In the genomic region with DNA sequence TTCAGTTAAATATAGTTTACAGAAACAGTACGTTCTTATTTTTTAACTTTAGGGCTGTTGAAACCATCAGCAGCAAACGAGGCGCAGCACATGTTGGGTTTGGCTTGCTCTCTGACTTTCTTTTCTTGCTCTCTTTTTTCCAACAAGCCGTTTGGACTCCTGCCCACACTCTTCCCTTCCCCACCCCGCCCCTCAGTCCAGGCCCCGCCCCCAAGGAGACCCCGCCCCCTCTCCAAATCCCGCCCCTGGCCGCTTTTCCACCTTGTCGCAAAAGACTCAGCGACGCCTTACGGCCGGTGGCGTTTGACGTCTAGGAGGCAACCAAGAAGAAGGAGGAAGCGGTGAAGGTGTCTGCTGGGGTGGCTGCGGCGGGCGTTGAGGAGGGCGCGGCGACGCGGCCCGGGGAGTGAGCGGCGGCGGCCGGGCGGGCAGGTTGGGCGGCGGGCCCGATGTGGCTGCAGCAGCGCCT, we compare ENCODE assay signal across 8 mouse cellular contexts. TPM values are rescaled to one million over a fixed set of nuclear protein-coding genes. Genes with fewer than 3 reads are reported as not detected.
DNase-seq lines count a peak whose midpoint lies in the region; ATAC-seq lines count a peak whose summit lies in the region.

Gene 2510039O18Rik, plus strand, starts transcription at position 320 of the 469 bp plus-strand sequence.

- peak within 1 kb of the TSS; percentile 97 for H3K9ac ChIP-seq in hindbrain, embryonic 12.5 days

- H3K4me2 ChIP-seq in hindbrain, embryonic 12.5 days (replicated peaks) = peak within 1 kb of the TSS; percentile 100

- H3K27ac ChIP-seq in hindbrain, embryonic 12.5 days = peak within 1 kb of the TSS; percentile 79

- peak; percentile 46 for ATAC-seq in hindbrain, embryonic 12.5 days (ENCODE audit: low FRiP score)

- DNase-seq in NIH3T3 (ENCODE audit: low read depth) = peak; percentile 95
- DNase-seq in cerebellum, postnatal 10 days = peak; percentile 91 to 94
- DNase-seq in frontal cortex, postnatal 10 days (ENCODE audit: low spot score in 2 of 2) = peak; percentile 73 to 85
- peak; percentile 77 to 89 for DNase-seq in layer of hippocampus, postnatal 14 days (ENCODE audit: low spot score in 2 of 2)
- peak; percentile 89 for DNase-seq in lung, postnatal 25 days (ENCODE audit: low spot score)
- DNase-seq in retina, embryonic 14.5 days (ENCODE audit: low spot score) = peak; percentile 87
- DNase-seq in thymus, postnatal 4 days = peak; percentile 91

- peaks cover 26% of the 10 kb centered on the region for H3K36me3 ChIP-seq in hindbrain, embryonic 12.5 days

- no peaks in the 10 kb centered on the region for H3K27me3 ChIP-seq in hindbrain, embryonic 12.5 days

- peak within 1 kb of the TSS; percentile 100 for H3K4me3 ChIP-seq in hindbrain, embryonic 12.5 days

- H3K9me3 ChIP-seq in hindbrain, embryonic 12.5 days (replicated peaks) = no peaks in the 10 kb centered on the region

- WGBS in hindbrain, embryonic 12.5 days = 2% methylated on average over 28 of the region's 35 CpGs

- peaks cover 28% of the 10 kb centered on the region for H3K4me1 ChIP-seq in hindbrain, embryonic 12.5 days

RNA-seq across cellular contexts. Expression of gene 2510039O18Rik, which starts in this region (rescaled TPM):
- 26.7 and 27.7 TPM in 2 replicates for polyA plus RNA-seq in hindbrain, embryonic 12.5 days (2016; fragmentation: Nextera tagmentation; extraction: Ambion mirVana)
- 10 to 100 TPM; 27.7 to 28.8 TPM for total RNA-seq in layer of hippocampus, postnatal 14 days (2021)

Comparison
In these comparisons a context has a peak if more than half of its experiments do, and no peak if none do; other contexts are left out.
1. Peak in every context shown above with its lines: DNase-seq, ATAC-seq, H3K4me3 ChIP-seq and H3K27ac ChIP-seq.